Mouse (Mus musculus) G1E (cell line): Measurements from ENCODE around the gene Heatr1. TPM values are rescaled to one million over a fixed set of nuclear protein-coding genes. Genes with fewer than 3 reads are reported as not detected.

Experiments used
- ATAC-seq: 2 replicates; pipeline ENCODE4 v1.8.0; 2016; ENCODE audit warnings: mild to moderate bottlenecking; ENCODE audit not compliant: insufficient number of reproducible peaks, poor library complexity, low FRiP score, severe bottlenecking; ENCODE audit errors: extremely low read depth
- DNase-seq: peaks from one replicate; pipeline ENCODE4 v3.0.0; 2012; ENCODE audit warnings: low spot score
- H3K27me3 ChIP-seq: 2 replicates; pipeline ENCODE4 v1.6.1; 2012; ENCODE audit warnings: mild to moderate bottlenecking, low read length, inconsistent platforms; ENCODE audit not compliant: insufficient read depth
- H3K36me3 ChIP-seq: replicated peaks from 2 replicates; pipeline ENCODE3; 2012; ENCODE audit warnings: mild to moderate bottlenecking, inconsistent platforms
- H3K4me1 ChIP-seq: 2 replicates; pipeline ENCODE4 v1.6.1; 2012; ENCODE audit warnings: low read depth, low read length, inconsistent platforms, mixed read lengths; ENCODE audit not compliant: insufficient read depth
- H3K4me3 ChIP-seq: 2 replicates; pipeline ENCODE4 v1.5.1; 2012; ENCODE audit warnings: low read depth, mild to moderate bottlenecking, inconsistent platforms, low read length, moderate library complexity, mixed read lengths
- H3K9me3 ChIP-seq: replicated peaks from 2 replicates; pipeline ENCODE4 v1.6.1; 2012; ENCODE audit warnings: inconsistent platforms
- CTCF ChIP-seq: IDR thresholded peaks from 2 replicates; pipeline ENCODE4 v1.5.1; 2012; ENCODE audit warnings: low read depth, low read length, inconsistent platforms, mixed read lengths
- GATA1 ChIP-seq: IDR thresholded peaks from 2 replicates; pipeline ENCODE4 v1.6.1; 2012; ENCODE audit warnings: borderline replicate concordance, low read length, inconsistent platforms, mixed read lengths
- GATA2 ChIP-seq: IDR thresholded peaks from 2 replicates; pipeline ENCODE4 v1.6.1; 2012; ENCODE audit warnings: low read depth, low read length, inconsistent platforms, borderline replicate concordance
- POLR2AphosphoS5 ChIP-seq: IDR thresholded peaks from 2 replicates; pipeline ENCODE4 v1.6.1; 2012; ENCODE audit warnings: low read depth, low read length, inconsistent platforms; ENCODE audit not compliant: insufficient replicate concordance
- TAL1 ChIP-seq: conservative IDR thresholded peaks from 2 replicates; pipeline ENCODE4 v1.6.1; 2012; ENCODE audit warnings: low read depth, low read length, inconsistent platforms, mixed read lengths
- polyA plus RNA-seq: library from polyadenylated mRNA; stranded (reverse); fragments of >175 nt; gene quantifications from 2 replicates; pipeline ENCODE4 v1.2.3, GENCODE M21; 2012
- total RNA-seq, 2 experiments: library from RNA; stranded (forward) in 1 of 2; stranded (reverse) in 1 of 2; fragments of 200-1000 nt in 1 of 2; fragments of >200 nt in 1 of 2; fragmentation: Nextera tagmentation in 1 of 2; gene quantifications; 2 replicates each; pipeline ENCODE4 v1.2.3; 2014 to 2017

Gene Heatr1
- total and polyA plus RNA-seq, 3 experiments = 128 to 271 (median 143) TPM

DNA sequence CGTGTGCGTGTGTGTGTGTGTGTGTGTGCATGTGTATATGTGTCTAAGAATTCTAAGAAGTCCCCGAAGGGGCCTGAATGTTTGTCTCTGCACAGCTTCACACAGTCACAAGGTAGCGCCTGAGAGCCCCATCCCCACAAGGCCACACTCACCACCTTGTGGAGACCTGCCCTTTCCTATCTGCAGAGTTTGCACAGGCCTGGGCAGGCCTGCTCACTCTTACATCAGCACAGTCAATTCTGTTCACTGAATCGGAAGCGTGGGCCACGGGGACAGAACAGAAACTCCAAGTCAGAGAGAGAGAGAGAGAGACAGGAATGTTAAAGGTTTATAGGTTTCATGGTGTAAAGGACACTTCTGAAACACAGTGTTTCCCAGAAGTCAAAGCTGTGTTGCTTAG is 90.8 kb downstream of the Heatr1 start:
- H3K36me3 ChIP-seq = no peaks in the 10 kb centered on the region
- H3K4me1 ChIP-seq = no peaks in the 10 kb centered on the region
- DNase-seq (no peak), ATAC-seq (no peak)
- TF ChIP-seq POLR2AphosphoS5 (no peak), GATA2 (no peak), CTCF (no peak), TAL1 (no peak), GATA1 (no peak)
- H3K4me3 ChIP-seq = no peak overlapping the region
- peaks cover 29% of the 10 kb centered on the region for H3K27me3 ChIP-seq
- no peaks in the 10 kb centered on the region for H3K9me3 ChIP-seq

Other genes with a start within 250 kb of the Heatr1 start
- gene Mtr, start 136.9 kb upstream of the Heatr1 start, total RNA-seq (2014; fragmentation: Nextera tagmentation) = 55.9 and 58.5 TPM in 2 replicates
- gene Mtr, start 136.9 kb upstream of the Heatr1 start, total RNA-seq (2017) = 39.1 and 48.7 TPM in 2 replicates
- gene Mtr, start 136.9 kb upstream of the Heatr1 start, polyA plus RNA-seq = 17.8 and 26.4 TPM in 2 replicates
- gene Actn2, start 54.3 kb upstream of the Heatr1 start, total RNA-seq (2014; fragmentation: Nextera tagmentation) = 0.30 TPM in 1 of 2 replicates, not detected in the other
- gene Actn2, start 54.3 kb upstream of the Heatr1 start, total RNA-seq (2017) = 0.55 and 0.76 TPM in 2 replicates
- gene Actn2, start 54.3 kb upstream of the Heatr1 start, polyA plus RNA-seq = not detected in 2 replicates
- gene Lgals8, start 69.9 kb downstream of the Heatr1 start, total RNA-seq (2014; fragmentation: Nextera tagmentation) = 120 and 128 TPM in 2 replicates
- gene Lgals8, start 69.9 kb downstream of the Heatr1 start, total RNA-seq (2017) = 347 and 355 TPM in 2 replicates
- gene Lgals8, start 69.9 kb downstream of the Heatr1 start, polyA plus RNA-seq = 5.3 and 9.5 TPM in 2 replicates
- 1.9 and 2.0 TPM in 2 replicates for gene Edaradd, start 125.4 kb downstream of the Heatr1 start, total RNA-seq (2014; fragmentation: Nextera tagmentation)
- 0.66 and 0.70 TPM in 2 replicates for gene Edaradd, start 125.4 kb downstream of the Heatr1 start, total RNA-seq (2017)
- 0.07 TPM in 2 replicates for gene Edaradd, start 125.4 kb downstream of the Heatr1 start, polyA plus RNA-seq
- 6.4 and 8.0 TPM in 2 replicates for gene Ero1lb, start 170.8 kb downstream of the Heatr1 start, total RNA-seq (2014; fragmentation: Nextera tagmentation)
- 2.0 and 2.1 TPM in 2 replicates for gene Ero1lb, start 170.8 kb downstream of the Heatr1 start, total RNA-seq (2017)
- 1.4 and 1.7 TPM in 2 replicates for gene Ero1lb, start 170.8 kb downstream of the Heatr1 start, polyA plus RNA-seq